Mouse (Mus musculus): ENCODE measurements around the gene Sh3gl2.

- no peak for TF ChIP-seq CTCF (IDR thresholded peaks at IDR 0.05; ENCODE audit: low read depth, low read length)
- no peak for TF ChIP-seq POLR2A (IDR thresholded peaks at IDR 0.05; ENCODE audit: borderline replicate concordance, low read depth, low read length)
Observed at GRCm38 (mm10) chr4:85336356-85336755, 131.4 kb downstream of the Sh3gl2 start.
